Mouse (Mus musculus) telencephalon, adult 2 months (tissue): Measurements from ENCODE around the gene Il18.
"Not testable (repeated sequence)": the region's sequence is repeated elsewhere in the genome, so short reads cannot be mapped to it uniquely, and the experiment has no call there.

ENCODE experiments used
- DNase-seq: peaks from one replicate; pipeline ENCODE4 v3.0.0-alpha.2; 2011; ENCODE audit warnings: low read depth, low spot score

Il18 gene

GRCm38 (mm10) chr9:50603189-50603997 lies 48.8 kb downstream of the Il18 start, which contains the start of the genes Sdhd and Timm8b:
Gene Sdhd (minus strand): TSS chr9:50603812.
Gene Timm8b (plus strand): TSS chr9:50603910.
- DNase-seq: peak; percentile 93

DNA sequence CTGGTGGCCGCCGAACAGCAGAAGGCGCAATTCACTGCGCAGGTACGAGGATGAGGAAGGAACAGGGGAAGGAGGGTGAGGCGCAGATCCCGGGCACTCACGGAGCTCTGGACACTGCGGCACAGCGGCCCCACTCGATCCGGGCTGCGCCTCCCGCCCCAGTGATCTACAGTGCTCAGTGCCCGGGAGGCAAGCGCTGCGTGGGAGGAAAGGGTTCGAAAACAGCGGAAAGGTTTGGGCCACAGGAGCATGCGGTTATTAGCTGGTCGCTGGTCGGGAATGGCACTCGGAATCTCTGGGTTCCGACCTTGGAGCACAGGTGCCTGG lies 49.3 kb downstream of the Il18 start:
- DNase-seq: no peak

DNA sequence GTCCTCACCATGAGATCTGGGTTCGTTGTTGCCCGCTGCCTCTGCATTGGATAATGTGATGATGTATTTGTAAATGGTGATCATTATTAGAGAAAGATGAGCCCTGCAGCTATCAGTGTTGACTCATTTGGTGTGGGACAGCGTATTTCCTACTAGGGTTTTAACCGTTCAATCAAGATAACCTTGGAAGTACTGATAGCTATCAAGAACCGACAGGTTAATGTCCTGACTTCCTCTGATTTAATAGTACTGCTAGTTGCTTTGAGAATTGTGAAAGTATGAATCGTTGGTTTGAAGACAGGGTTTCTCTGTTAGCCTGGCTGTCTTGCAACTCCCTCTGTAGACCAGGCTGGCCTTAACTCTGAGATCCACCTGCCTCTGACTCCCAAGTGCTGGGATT lies 49.7 kb downstream of the Il18 start:
- DNase-seq: no peak

- DNase-seq: peak; percentile 73
Measured at GRCm38 (mm10) chr9:50612115-50612514, 57.5 kb downstream of the Il18 start.

- no peak for DNase-seq
Measured at GRCm38 (mm10) chr9:50616161-50616560, 61.5 kb downstream of the Il18 start.

DNA sequence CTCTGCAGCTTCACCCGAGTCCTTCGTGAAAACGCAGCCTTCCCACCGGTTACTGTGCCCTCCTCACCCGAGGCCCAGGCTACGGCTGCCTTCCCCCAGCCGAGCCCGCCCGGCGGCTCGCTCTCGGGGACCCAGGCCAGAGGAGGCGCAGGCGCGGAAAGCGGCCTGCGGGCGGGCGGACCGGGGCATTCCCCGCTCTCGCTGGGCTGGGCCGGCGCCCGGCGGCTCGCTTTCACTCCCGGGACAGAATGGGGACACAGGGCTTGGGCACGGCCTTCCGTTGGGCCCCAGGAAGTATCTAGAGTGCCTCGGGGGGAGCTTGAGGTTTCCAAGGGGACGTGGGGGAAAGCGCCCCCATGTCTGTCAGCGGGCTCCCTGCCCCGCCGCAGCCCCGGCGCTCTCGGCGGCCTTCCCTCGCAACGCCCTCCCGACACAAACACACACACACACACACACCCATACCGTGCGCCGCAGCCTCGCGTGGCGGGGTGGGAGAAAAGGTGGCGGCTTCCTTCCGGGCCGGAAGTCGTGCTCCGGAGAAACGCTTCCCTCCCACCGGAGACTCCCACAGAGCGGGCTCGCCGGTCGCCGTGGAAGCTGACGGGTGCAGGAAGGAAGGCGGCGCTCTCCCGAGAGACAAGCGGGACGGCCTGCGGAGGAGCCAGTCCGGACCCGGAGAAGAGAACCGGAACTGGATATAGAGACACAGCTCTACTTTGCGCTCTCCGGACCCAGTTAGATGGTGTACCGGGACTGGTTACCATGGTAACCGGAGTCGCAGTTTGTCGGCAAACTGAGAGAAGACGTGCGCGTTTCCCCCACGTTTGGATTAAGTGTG lies 62.4 kb downstream of the Il18 start, which contains the start of the genes Pih1d2 and Nkapd1:
Gene Pih1d2, plus strand, starts transcription at position 556 of the 838 bp plus-strand sequence.
Gene Nkapd1, minus strand, starts transcription at position 699 of the 838 bp plus-strand sequence.
- peak; percentile 91 for DNase-seq

DNA sequence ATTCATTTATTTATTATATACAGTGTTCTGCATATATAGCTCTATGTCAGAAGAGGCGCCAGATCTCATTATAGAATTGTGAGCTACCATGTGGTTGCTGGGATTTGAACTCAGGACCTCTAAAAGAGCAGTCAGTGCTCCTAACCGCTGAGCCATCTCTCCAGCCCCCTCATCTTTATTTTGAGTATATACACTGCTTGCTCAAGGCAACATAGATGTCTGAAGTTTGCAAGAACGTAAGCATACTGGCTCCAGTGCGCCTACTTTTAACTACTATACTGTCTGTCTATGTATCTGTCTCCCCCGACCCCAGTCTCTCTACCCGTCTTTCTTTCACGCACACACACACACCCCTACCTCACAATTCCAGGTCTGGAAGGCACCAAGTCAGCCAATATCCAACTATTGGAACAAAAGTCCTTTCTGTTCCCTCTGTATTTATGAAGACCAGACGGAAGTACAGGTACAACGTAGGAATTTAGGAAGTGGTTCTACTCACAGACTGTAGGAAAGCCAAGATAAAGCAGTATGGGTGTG lies 63.2 kb downstream of the Il18 start:
- DNase-seq: no peak

DNA sequence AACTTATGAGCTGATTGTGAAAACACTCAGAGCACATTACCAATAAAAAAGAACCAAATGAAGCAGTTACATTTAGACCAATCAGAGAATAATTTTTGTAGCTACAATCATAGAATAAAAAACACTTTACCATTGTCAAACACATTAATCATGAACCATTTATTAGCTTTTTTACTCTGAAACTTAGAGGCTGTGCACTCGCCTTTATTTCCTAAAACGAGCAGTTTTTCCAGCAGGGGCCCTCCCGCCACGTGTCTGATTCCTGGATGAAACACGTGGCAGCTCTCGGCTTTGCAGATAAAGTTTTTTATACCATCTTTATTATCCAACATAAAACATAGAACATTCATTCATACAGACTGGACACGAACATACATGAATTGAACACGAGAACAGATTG lies 76.3 kb downstream of the Il18 start:
- DNase-seq: not testable (repeated sequence)
